Mouse (Mus musculus): Measurements from ENCODE around the gene Abhd16a.

The Abhd16a gene

GRCm38 (mm10) chr17:35088825-35089644, at the start of gene Abhd16a:
Gene Abhd16a, plus strand, starts transcription at chr17:35089263.
- DNase-seq (ENCODE audit: low read depth, low spot score): peak; percentile 94

- no peak for DNase-seq (ENCODE audit: low read depth, low spot score)
These were observed 45.3 kb upstream of the Abhd16a start for GRCm38 (mm10) chr17:35043794-35044193.

- DNase-seq (ENCODE audit: low read depth, low spot score): no peak
These were observed 43.9 kb upstream of the Abhd16a start for GRCm38 (mm10) chr17:35044904-35045806.

- DNase-seq (ENCODE audit: low read depth, low spot score): no peak
These were observed 43.0 kb upstream of the Abhd16a start for GRCm38 (mm10) chr17:35045807-35046680.

GRCm38 (mm10) chr17:35046681-35047455, 42.2 kb upstream of the Abhd16a start, which contains the start of gene Msh5:
Gene Msh5, minus strand, starts transcription at chr17:35046745.
- peak; percentile 100 for DNase-seq (ENCODE audit: low read depth, low spot score)

- DNase-seq (ENCODE audit: low read depth, low spot score): no peak
These were observed 41.4 kb upstream of the Abhd16a start for GRCm38 (mm10) chr17:35047688-35048087.

- DNase-seq (ENCODE audit: low read depth, low spot score): no peak
These were observed 40.7 kb upstream of the Abhd16a start for GRCm38 (mm10) chr17:35048149-35048931.

GRCm38 (mm10) chr17:35048932-35049440, 40.1 kb upstream of the Abhd16a start:
- DNase-seq (ENCODE audit: low read depth, low spot score): no peak

GRCm38 (mm10) chr17:35049561-35050016, 39.5 kb upstream of the Abhd16a start, which contains the start of gene Clic1:
Gene Clic1, plus strand, starts transcription at chr17:35049966.
- DNase-seq (ENCODE audit: low read depth, low spot score): peak; percentile 83

GRCm38 (mm10) chr17:35050126-35050750, 38.8 kb upstream of the Abhd16a start:
- DNase-seq (ENCODE audit: low read depth, low spot score): peak; percentile 61

- peak; percentile 89 for DNase-seq (ENCODE audit: low read depth, low spot score)
These were observed 37.6 kb upstream of the Abhd16a start for GRCm38 (mm10) chr17:35051156-35052086.

GRCm38 (mm10) chr17:35052271-35052798, 36.7 kb upstream of the Abhd16a start:
- no peak for DNase-seq (ENCODE audit: low read depth, low spot score)

GRCm38 (mm10) chr17:35055691-35056495, 33.2 kb upstream of the Abhd16a start:
- DNase-seq (ENCODE audit: low read depth, low spot score): no peak

- DNase-seq (ENCODE audit: low read depth, low spot score): no peak
These were observed 32.0 kb upstream of the Abhd16a start for GRCm38 (mm10) chr17:35057090-35057489.

- DNase-seq (ENCODE audit: low read depth, low spot score): no peak
These were observed 30.7 kb upstream of the Abhd16a start for GRCm38 (mm10) chr17:35058316-35058715.
